Mouse (Mus musculus) liver, postnatal 0 days (tissue): ENCODE results near the gene Ltbr.

Experiments
- CTCF ChIP-seq: sonication (generic); IDR thresholded peaks from 2 replicates; pipeline ENCODE4 v1.5.1; 2016; ENCODE audit warnings: antibody characterized with exemption, low read depth
- EP300 ChIP-seq: IDR thresholded peaks from 2 replicates; pipeline ENCODE4 v1.6.1; 2016; ENCODE audit warnings: antibody characterized with exemption, low read depth, mild to moderate bottlenecking

- TF ChIP-seq EP300 (no peak), CTCF (peak; percentile 44)
These were observed 46.3 kb upstream of the Ltbr start for GRCm38 (mm10) chr6:125359999-125360398.
